Mouse (Mus musculus) urinary bladder, postnatal 25 days (tissue): ENCODE data around the gene Gpr152.
"Not testable (repeated sequence)": the region's sequence is repeated elsewhere in the genome, so short reads cannot be mapped to it uniquely, and the experiment has no call there.

Experiments used
- DNase-seq: peaks from one replicate; pipeline ENCODE4 v3.0.0; 2022; ENCODE audit warnings: low spot score

Gene Gpr152

DNA sequence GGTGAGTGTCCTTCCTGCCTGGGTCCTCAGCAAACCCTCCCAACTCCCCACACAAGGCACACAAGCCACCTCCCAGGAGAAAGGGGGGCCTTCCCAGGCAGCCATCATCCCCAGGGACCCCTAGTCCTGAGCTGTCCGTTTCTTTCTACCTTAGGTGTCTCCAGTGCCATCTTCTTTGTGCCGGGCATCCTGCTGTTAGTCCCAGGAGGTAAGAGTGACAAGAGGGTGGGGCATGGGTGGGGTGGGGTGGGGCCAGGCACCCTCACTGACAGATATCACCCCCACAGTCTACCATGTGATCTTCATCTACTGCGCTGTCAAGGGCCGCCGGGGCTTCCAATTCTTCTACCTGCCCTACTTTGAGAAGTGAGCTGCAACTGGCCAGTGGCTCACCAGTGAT lies 8.5 kb upstream of the Gpr152 start:
- no peak for DNase-seq

DNA sequence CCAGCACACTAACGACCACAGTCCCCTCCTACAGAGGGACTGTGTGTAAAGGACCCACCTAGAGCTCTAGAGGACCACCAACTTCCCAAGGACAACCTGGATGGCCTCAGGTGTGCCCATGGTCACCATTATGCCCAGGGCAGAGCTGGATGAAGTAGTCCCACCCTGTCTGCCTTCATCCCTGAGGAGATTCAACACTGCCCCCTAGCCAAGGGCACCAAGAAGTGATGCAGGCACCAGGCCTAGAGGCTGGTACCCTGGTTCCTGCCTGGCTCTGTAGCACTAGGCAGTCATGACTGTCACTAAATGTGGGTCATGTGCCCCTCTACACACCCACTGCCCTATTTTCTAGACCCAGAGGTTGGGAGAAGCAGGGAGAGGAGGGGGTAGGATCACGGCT lies 7.8 kb upstream of the Gpr152 start:
- DNase-seq = no peak

- DNase-seq = no peak
Measured at GRCm38 (mm10) chr19:4134354-4134753, 5.2 kb upstream of the Gpr152 start.

GRCm38 (mm10) chr19:4135229-4135962 lies 4.2 kb upstream of the Gpr152 start:
- DNase-seq = not testable (repeated sequence)

DNA sequence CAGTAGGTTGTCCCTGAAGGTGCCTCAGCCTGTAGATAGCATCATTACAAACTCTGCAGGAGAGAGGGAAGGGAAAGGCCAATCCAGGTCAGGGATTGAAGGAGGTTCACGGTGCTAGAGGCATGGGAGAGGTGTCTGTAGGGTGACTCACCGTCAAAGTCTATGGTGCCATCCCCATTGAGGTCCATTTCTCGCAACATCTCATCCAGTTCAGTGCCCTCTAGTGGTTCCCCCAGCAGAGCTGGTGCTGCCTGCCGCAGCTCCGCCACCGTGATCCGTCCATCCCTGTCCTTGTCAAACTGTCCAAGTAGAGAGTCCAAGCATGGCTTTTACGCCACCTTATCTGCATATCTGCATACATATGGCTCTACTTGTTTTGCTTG lies 3.6 kb upstream of the Gpr152 start:
- not testable (repeated sequence) for DNase-seq

GRCm38 (mm10) chr19:4136463-4136862 lies 3.1 kb upstream of the Gpr152 start:
- no peak for DNase-seq

- DNase-seq = no peak
Measured at GRCm38 (mm10) chr19:4137913-4138312, 1.7 kb upstream of the Gpr152 start.

DNA sequence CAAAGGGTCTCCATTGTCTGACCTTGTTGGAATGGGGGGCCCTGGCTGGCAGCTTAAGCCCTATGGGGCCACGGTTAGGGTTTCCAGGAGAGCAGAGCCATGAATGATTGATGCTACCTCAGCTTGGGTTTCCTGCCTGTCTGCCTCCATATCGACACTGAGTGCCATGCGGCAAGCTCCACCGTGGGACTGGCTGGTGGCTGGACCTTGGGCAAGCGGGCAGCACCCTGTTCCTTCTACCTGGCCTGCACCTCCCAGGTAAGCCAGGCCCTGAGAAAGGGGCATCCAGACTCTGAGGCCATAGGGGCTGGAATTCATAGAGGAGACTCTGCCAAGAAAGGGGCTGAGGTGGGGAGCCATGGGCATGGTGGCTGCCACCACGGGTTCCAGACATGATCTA lies 560 bp downstream of the Gpr152 start:
- DNase-seq = no peak

GRCm38 (mm10) chr19:4142416-4143173 lies 3.0 kb downstream of the Gpr152 start:
- no peak for DNase-seq

DNA sequence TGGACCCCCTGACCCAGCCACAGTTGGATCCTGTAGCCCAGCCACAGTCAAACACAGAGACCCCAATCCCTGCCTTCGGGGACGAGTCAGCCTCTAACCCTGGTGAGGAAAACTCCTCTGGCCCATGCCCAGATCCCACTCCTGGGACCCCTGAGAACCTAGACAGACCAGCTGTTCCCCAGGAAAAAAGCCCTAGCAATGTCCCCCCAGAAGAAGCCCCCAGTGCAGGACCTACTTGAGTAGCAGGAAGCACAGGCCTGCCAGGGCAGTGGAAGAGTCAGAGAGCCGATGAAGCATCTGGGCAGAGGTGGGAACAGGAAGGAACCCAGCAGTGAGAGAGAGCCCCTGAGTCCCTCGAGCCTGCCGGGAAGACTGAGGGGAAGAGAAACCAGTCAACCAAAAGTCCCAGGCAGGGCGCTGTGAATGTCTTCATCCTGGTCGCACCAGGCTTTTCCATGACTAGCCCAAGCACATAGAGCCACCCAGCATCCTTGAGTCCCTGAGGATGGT lies 4.2 kb downstream of the Gpr152 start, which contains the start of gene Cabp4:
Cabp4 (minus strand) TSS at position 275 of the 510 bp plus-strand sequence.
- DNase-seq = no peak

GRCm38 (mm10) chr19:4144550-4145498 lies 5.2 kb downstream of the Gpr152 start:
- no peak for DNase-seq

GRCm38 (mm10) chr19:4145936-4146335 lies 6.3 kb downstream of the Gpr152 start:
- DNase-seq = no peak

- DNase-seq = no peak
Measured at GRCm38 (mm10) chr19:4146366-4147021, 6.9 kb downstream of the Gpr152 start.

DNA sequence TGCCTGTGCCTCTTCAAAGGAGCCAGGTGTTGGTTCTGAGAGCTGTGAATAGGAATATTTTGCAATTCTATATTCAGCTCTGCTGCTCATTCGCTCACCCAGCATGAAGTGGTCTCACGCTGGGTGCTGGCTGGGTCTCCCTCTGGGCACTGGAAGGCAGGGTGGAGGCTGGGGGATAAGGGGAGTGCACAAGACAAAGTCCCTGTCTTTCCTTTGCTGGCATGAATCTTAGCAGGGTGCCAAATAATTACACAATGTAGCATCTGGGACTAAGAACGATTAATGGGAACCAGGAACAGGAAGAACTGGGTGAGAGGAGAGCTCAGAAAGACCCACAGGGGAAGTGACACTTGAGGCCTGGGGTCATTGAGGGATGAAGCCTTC lies 7.4 kb downstream of the Gpr152 start:
- no peak for DNase-seq

GRCm38 (mm10) chr19:4147782-4148490 lies 8.3 kb downstream of the Gpr152 start:
- no peak for DNase-seq

- peak; percentile 98 for DNase-seq
Measured at GRCm38 (mm10) chr19:4148491-4148806, 8.9 kb downstream of the Gpr152 start, which contains the start of gene Coro1b. TSS of gene Coro1b (plus strand) at chr19:4148619.

GRCm38 (mm10) chr19:4148819-4149218 lies 9.2 kb downstream of the Gpr152 start:
- DNase-seq = no peak

DNA sequence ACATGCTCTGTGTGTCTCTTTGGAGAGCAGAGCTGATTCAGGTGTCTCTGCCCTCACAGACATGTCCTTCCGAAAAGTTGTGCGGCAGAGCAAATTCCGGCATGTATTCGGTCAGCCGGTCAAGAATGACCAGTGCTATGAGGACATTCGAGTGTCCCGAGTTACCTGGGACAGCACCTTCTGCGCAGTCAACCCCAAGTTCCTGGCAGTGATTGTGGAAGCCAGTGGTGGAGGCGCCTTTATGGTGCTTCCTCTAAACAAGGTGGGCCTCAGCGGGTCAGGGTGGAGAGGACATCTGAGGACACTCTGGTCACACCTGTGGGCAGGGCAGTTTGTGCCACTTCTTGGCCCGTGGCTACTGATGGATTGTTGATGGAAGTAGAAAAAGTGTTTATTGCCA lies 9.7 kb downstream of the Gpr152 start:
- DNase-seq = no peak

DNA sequence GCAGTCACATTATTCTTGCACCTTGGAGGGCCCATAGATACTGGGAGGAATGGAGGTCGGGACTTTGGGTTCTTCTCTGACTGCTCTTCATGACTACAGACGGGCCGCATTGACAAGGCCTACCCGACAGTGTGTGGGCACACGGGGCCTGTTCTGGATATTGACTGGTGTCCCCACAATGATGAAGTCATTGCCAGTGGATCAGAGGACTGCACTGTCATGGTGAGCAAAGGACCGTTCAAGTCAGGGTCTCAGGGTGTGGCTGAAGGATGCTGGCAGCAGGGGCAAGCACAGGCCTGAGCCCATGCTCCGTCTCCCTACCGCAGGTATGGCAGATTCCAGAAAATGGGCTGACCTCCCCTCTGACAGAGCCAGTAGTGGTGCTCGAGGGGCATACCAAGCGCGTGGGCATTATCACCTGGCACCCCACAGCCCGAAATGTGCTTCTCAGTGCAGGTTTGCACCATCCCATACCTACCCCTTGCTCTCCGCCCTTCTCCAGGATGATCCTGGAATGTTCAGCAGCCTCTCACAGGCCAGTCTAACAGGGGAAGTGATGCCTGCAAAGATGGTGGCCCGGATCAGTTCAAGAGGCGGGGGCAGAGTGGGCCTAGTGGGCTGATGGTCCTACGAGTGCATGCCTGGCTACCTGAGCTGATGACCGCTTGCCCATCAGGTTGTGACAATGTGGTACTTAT lies 10.3 kb downstream of the Gpr152 start:
- DNase-seq = no peak
